Mouse (Mus musculus) megakaryocyte, embryonic 14.5 days (primary cell): ENCODE data around the gene Slc4a10.

Experiments
- FLI1 ChIP-seq: IDR thresholded peaks from 2 replicates; pipeline ENCODE4 v1.6.1; 2012; ENCODE audit warnings: low read length, inconsistent platforms, mixed read lengths
- GATA1 ChIP-seq: IDR thresholded peaks from 3 replicates; pipeline ENCODE4 v1.6.1; 2012; ENCODE audit warnings: mixed read lengths, low read length, inconsistent platforms, borderline replicate concordance

- no peak for TF ChIP-seq GATA1
- no peak for TF ChIP-seq FLI1
Measured at GRCm38 (mm10) chr2:62147636-62148035, 101.4 kb downstream of the Slc4a10 start.
